Mouse (Mus musculus): ENCODE results near the gene R3hdm1. TPM values are rescaled to one million over a fixed set of nuclear protein-coding genes. Genes with fewer than 3 reads are reported as not detected.
A peak's percentile ranks its signal among the peaks of the same experiment; 100 is the strongest.

R3hdm1 gene
- 63.3 and 65.7 TPM in 2 replicates for polyA plus RNA-seq (2015; fragmentation: Nextera tagmentation; extraction: Ambion mirVana)

- H3K9ac ChIP-seq, result peak within 1 kb of the TSS; percentile 88
- under 1% methylated on average over 37 of the region's 43 CpGs for WGBS
- peaks cover 12% of the 10 kb centered on the region for H3K4me1 ChIP-seq
- H3K4me3 ChIP-seq (replicated peaks), result peak within 1 kb of the TSS; percentile 98
- no peaks in the 10 kb centered on the region for H3K9me3 ChIP-seq (replicated peaks)
- ATAC-seq (replicated peaks; ENCODE audit: low FRiP score), result peak; percentile 95
- no peaks in the 10 kb centered on the region for H3K36me3 ChIP-seq
- H3K27me3 ChIP-seq, result no peaks in the 10 kb centered on the region
- H3K27ac ChIP-seq, result peak within 1 kb of the TSS; percentile 95
- peak within 1 kb of the TSS; percentile 76 for H3K4me2 ChIP-seq
These were observed at the start of gene R3hdm1, which contains the start of gene Zranb3 for GRCm38 (mm10) chr1:128102641-128103461. Gene R3hdm1 (plus strand): TSS chr1:128103301. Gene Zranb3 (minus strand): TSS chr1:128103047.

GRCm38 (mm10) chr1:128057269-128057668, 45.8 kb upstream of the R3hdm1 start:
- Histone ChIP-seq H3K27me3 (no peaks in the 10 kb centered on the region), H3K36me3 (no peaks in the 10 kb centered on the region), H3K9me3 (replicated peaks) (no peaks in the 10 kb centered on the region), H3K27ac (no peak overlapping the region), H3K4me1 (no peaks in the 10 kb centered on the region), H3K4me2 (no peak overlapping the region), H3K4me3 (replicated peaks) (no peak overlapping the region), H3K9ac (no peak overlapping the region)
- no peak for ATAC-seq (replicated peaks; ENCODE audit: low FRiP score)
- WGBS, result 86% methylated on average over 4 of the region's 4 CpGs

GRCm38 (mm10) chr1:128058625-128059024, 44.5 kb upstream of the R3hdm1 start:
- no peaks in the 10 kb centered on the region for H3K27me3 ChIP-seq
- H3K4me1 ChIP-seq, result no peaks in the 10 kb centered on the region
- H3K27ac ChIP-seq, result no peak overlapping the region
- WGBS, result 91% methylated on average over 5 of the region's 5 CpGs
- ATAC-seq (replicated peaks; ENCODE audit: low FRiP score), result no peak
- H3K36me3 ChIP-seq, result no peaks in the 10 kb centered on the region
- H3K4me3 ChIP-seq (replicated peaks), result no peak overlapping the region
- H3K9me3 ChIP-seq (replicated peaks), result no peaks in the 10 kb centered on the region
- H3K4me2 ChIP-seq, result no peak overlapping the region
- H3K9ac ChIP-seq, result no peak overlapping the region

- Histone ChIP-seq H3K4me2 (no peak overlapping the region), H3K4me3 (replicated peaks) (no peak overlapping the region), H3K9ac (no peak overlapping the region), H3K36me3 (no peaks in the 10 kb centered on the region), H3K27ac (no peak overlapping the region), H3K9me3 (replicated peaks) (no peaks in the 10 kb centered on the region), H3K4me1 (no peaks in the 10 kb centered on the region), H3K27me3 (no peaks in the 10 kb centered on the region)
- ATAC-seq (replicated peaks; ENCODE audit: low FRiP score), result no peak
- WGBS, result 73% methylated on average over 8 of the region's 8 CpGs
These were observed 42.3 kb upstream of the R3hdm1 start for GRCm38 (mm10) chr1:128060655-128061344.

- H3K4me3 ChIP-seq (replicated peaks), result no peak overlapping the region
- H3K9ac ChIP-seq, result no peak overlapping the region
- no peak for ATAC-seq (replicated peaks; ENCODE audit: low FRiP score)
- H3K4me2 ChIP-seq, result no peak overlapping the region
- WGBS, result 73% methylated on average over 1 of the region's 1 CpGs
- no peaks in the 10 kb centered on the region for H3K9me3 ChIP-seq (replicated peaks)
- H3K36me3 ChIP-seq, result no peaks in the 10 kb centered on the region
- H3K4me1 ChIP-seq, result no peaks in the 10 kb centered on the region
- H3K27me3 ChIP-seq, result no peaks in the 10 kb centered on the region
- H3K27ac ChIP-seq, result no peak overlapping the region
These were observed 41.7 kb upstream of the R3hdm1 start for GRCm38 (mm10) chr1:128061401-128061800.

- Histone ChIP-seq H3K36me3 (0 out of 2 replicates have a peak, but pooled peaks cover 7% of the 10 kb centered on the region), H3K4me1 (no peaks in the 10 kb centered on the region), H3K4me2 (no peak overlapping the region), H3K9me3 (replicated peaks) (no peaks in the 10 kb centered on the region), H3K27me3 (no peaks in the 10 kb centered on the region), H3K27ac (no peak overlapping the region), H3K9ac (no peak overlapping the region), H3K4me3 (replicated peaks) (no peak overlapping the region)
- WGBS, result 88% methylated on average over 1 of the region's 1 CpGs
- no peak for ATAC-seq (replicated peaks; ENCODE audit: low FRiP score)
These were observed 40.9 kb upstream of the R3hdm1 start for GRCm38 (mm10) chr1:128062167-128062566.

- H3K9me3 ChIP-seq (replicated peaks), result no peaks in the 10 kb centered on the region
- H3K4me2 ChIP-seq, result no peak overlapping the region
- H3K36me3 ChIP-seq, result 0 out of 2 replicates have a peak, but pooled peaks cover 8% of the 10 kb centered on the region
- WGBS, result 91% methylated on average over 6 of the region's 6 CpGs
- H3K4me1 ChIP-seq, result no peaks in the 10 kb centered on the region
- H3K4me3 ChIP-seq (replicated peaks), result no peak overlapping the region
- H3K27ac ChIP-seq, result no peak overlapping the region
- H3K9ac ChIP-seq, result no peak overlapping the region
- ATAC-seq (replicated peaks; ENCODE audit: low FRiP score), result no peak
- H3K27me3 ChIP-seq, result no peaks in the 10 kb centered on the region
These were observed 38.4 kb upstream of the R3hdm1 start for GRCm38 (mm10) chr1:128064716-128065115.

GRCm38 (mm10) chr1:128068945-128069397, 34.1 kb upstream of the R3hdm1 start:
- Histone ChIP-seq H3K9me3 (replicated peaks) (no peaks in the 10 kb centered on the region), H3K9ac (no peak overlapping the region), H3K4me1 (no peaks in the 10 kb centered on the region), H3K4me2 (no peak overlapping the region), H3K27ac (peak overlapping the region; percentile 41; the same call in 1 of the 2 replicates), H3K4me3 (replicated peaks) (no peak overlapping the region), H3K27me3 (no peaks in the 10 kb centered on the region), H3K36me3 (0 out of 2 replicates have a peak, but pooled peaks cover 8% of the 10 kb centered on the region)
- ATAC-seq (replicated peaks; ENCODE audit: low FRiP score), result peak; percentile 29; the same call in 1 of the 2 replicates
- WGBS, result 88% methylated on average over 2 of the region's 2 CpGs

GRCm38 (mm10) chr1:128070003-128070402, 33.1 kb upstream of the R3hdm1 start:
- H3K4me2 ChIP-seq, result no peak overlapping the region
- H3K4me1 ChIP-seq, result no peaks in the 10 kb centered on the region
- no peak overlapping the region for H3K9ac ChIP-seq
- no peak overlapping the region for H3K27ac ChIP-seq
- H3K27me3 ChIP-seq, result no peaks in the 10 kb centered on the region
- no peaks in the 10 kb centered on the region for H3K9me3 ChIP-seq (replicated peaks)
- 97% methylated on average over 3 of the region's 3 CpGs for WGBS
- no peak overlapping the region for H3K4me3 ChIP-seq (replicated peaks)
- no peak for ATAC-seq (replicated peaks; ENCODE audit: low FRiP score)
- H3K36me3 ChIP-seq, result 0 out of 2 replicates have a peak, but pooled peaks cover 8% of the 10 kb centered on the region

- H3K36me3 ChIP-seq, result no peaks in the 10 kb centered on the region
- 95% methylated on average over 6 of the region's 6 CpGs for WGBS
- ATAC-seq (replicated peaks; ENCODE audit: low FRiP score), result no peak
- H3K27me3 ChIP-seq, result no peaks in the 10 kb centered on the region
- H3K4me3 ChIP-seq (replicated peaks), result no peak overlapping the region
- no peak overlapping the region for H3K27ac ChIP-seq
- no peak overlapping the region for H3K9ac ChIP-seq
- H3K9me3 ChIP-seq (replicated peaks), result no peaks in the 10 kb centered on the region
- no peak overlapping the region for H3K4me2 ChIP-seq
- no peaks in the 10 kb centered on the region for H3K4me1 ChIP-seq
These were observed 30.1 kb upstream of the R3hdm1 start for GRCm38 (mm10) chr1:128073051-128073450.

GRCm38 (mm10) chr1:128076791-128077479, 26.2 kb upstream of the R3hdm1 start:
- WGBS, result 81% methylated on average over 8 of the region's 8 CpGs
- no peaks in the 10 kb centered on the region for H3K4me1 ChIP-seq
- no peak for ATAC-seq (replicated peaks; ENCODE audit: low FRiP score)
- H3K4me2 ChIP-seq, result no peak overlapping the region
- H3K9ac ChIP-seq, result no peak overlapping the region
- H3K27me3 ChIP-seq, result no peaks in the 10 kb centered on the region
- no peak overlapping the region for H3K27ac ChIP-seq
- H3K9me3 ChIP-seq (replicated peaks), result no peaks in the 10 kb centered on the region
- H3K4me3 ChIP-seq (replicated peaks), result no peak overlapping the region
- 0 out of 2 replicates have a peak, but pooled peaks cover 3% of the 10 kb centered on the region for H3K36me3 ChIP-seq

All from kidney, embryonic 15.5 days (tissue).